Mouse (Mus musculus) C2C12 (cell line): ENCODE data around the gene Oaz2.

ENCODE experiments used
- CEBPB ChIP-seq: IDR thresholded peaks from one replicate; pipeline ENCODE4 v1.6.1; 2011; ENCODE audit warnings: low read depth, mild to moderate bottlenecking, control low read depth, moderate library complexity
- CTCF ChIP-seq: IDR thresholded peaks from one replicate; pipeline ENCODE4 v1.5.1; 2011; ENCODE audit not compliant: control insufficient read depth, insufficient read depth, insufficient read length
- FOSL1 ChIP-seq: IDR thresholded peaks from one replicate; pipeline ENCODE4 v1.8.0; 2011; ENCODE audit warnings: mild to moderate bottlenecking, low read length; ENCODE audit not compliant: poor library complexity, insufficient read depth, severe bottlenecking
- MAX ChIP-seq: IDR thresholded peaks from one replicate; pipeline ENCODE4 v1.6.1; 2011; ENCODE audit warnings: mild to moderate bottlenecking, control low read depth
- MYOD1 ChIP-seq: IDR thresholded peaks from one replicate; pipeline ENCODE4 v1.6.1; 2011; ENCODE audit warnings: low read depth; ENCODE audit not compliant: control insufficient read depth, insufficient read length
- MYOG ChIP-seq: IDR thresholded peaks from one replicate; pipeline ENCODE4 v1.6.1; 2011; ENCODE audit not compliant: control insufficient read depth, insufficient read length; ENCODE audit errors: extremely low read depth
- USF1 ChIP-seq: IDR thresholded peaks from one replicate; pipeline ENCODE4 v1.6.1; 2011; ENCODE audit warnings: low read depth, mild to moderate bottlenecking, control low read depth, moderate library complexity

GRCm38 (mm10) chr9:65700504-65700903 lies 32.7 kb downstream of the Oaz2 start:
- TF ChIP-seq CTCF (no peak), MYOD1 (no peak), MAX (no peak), CEBPB (no peak), USF1 (no peak), FOSL1 (no peak), MYOG (no peak)
